Mouse (Mus musculus) G1E (cell line): ENCODE measurements around the gene Atp8b5.

Experiments used
- CTCF ChIP-seq: IDR thresholded peaks from 2 replicates; pipeline ENCODE4 v1.5.1; 2012; ENCODE audit warnings: low read depth, low read length, inconsistent platforms, mixed read lengths
- GATA1 ChIP-seq: IDR thresholded peaks from 2 replicates; pipeline ENCODE4 v1.6.1; 2012; ENCODE audit warnings: borderline replicate concordance, low read length, inconsistent platforms, mixed read lengths
- GATA2 ChIP-seq: IDR thresholded peaks from 2 replicates; pipeline ENCODE4 v1.6.1; 2012; ENCODE audit warnings: low read depth, low read length, inconsistent platforms, borderline replicate concordance
- POLR2AphosphoS5 ChIP-seq: IDR thresholded peaks from 2 replicates; pipeline ENCODE4 v1.6.1; 2012; ENCODE audit warnings: low read depth, low read length, inconsistent platforms; ENCODE audit not compliant: insufficient replicate concordance
- TAL1 ChIP-seq: conservative IDR thresholded peaks from 2 replicates; pipeline ENCODE4 v1.6.1; 2012; ENCODE audit warnings: low read depth, low read length, inconsistent platforms, mixed read lengths

DNA sequence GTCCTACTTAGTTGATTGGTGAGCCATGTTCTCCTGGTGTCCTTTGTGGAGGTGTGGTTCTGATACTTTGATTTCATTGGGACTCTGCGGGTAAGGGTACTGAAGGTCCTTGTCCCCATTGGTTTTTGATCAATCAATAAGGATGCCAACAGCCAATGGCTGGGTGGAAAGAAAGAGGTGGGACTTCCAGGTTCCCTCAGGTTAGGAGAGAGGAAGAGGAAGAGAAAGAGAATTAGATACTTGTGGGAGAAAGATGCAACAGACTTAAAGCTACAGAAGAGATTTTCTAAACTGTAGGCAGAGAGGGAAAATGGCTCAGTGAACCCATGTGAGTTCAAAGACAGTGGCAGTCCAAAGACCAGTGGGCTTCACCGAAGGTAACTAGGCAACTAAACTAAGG lies 60.2 kb downstream of the Atp8b5 start:
- TF ChIP-seq POLR2AphosphoS5 (no peak), GATA1 (no peak), CTCF (no peak), TAL1 (no peak), GATA2 (no peak)
